Mouse (Mus musculus): ENCODE results near the gene Irf2bp1. TPM values are rescaled to one million over a fixed set of nuclear protein-coding genes. Genes with fewer than 3 reads are reported as not detected.

The Irf2bp1 gene
- polyA plus RNA-seq, 1 experiment from 2014 or later, result 32.4 TPM

- H3K27me3 ChIP-seq (ENCODE audit: control insufficient read depth, insufficient read depth, low read length), result no peaks in the 10 kb centered on the region
- ATAC-seq (ENCODE audit: low FRiP score) (no peak), DNase-seq (ENCODE audit: low spot score) (no peak)
- WGBS, result 22% methylated on average over 4 of the region's 4 CpGs
- no peak overlapping the region for H3K9ac ChIP-seq
- H3K9me3 ChIP-seq (ENCODE audit: control insufficient read depth, low read length), result no peaks in the 10 kb centered on the region
- peaks cover 81% of the 10 kb centered on the region for H3K36me3 ChIP-seq (replicated peaks; ENCODE audit: control insufficient read depth, insufficient read depth)
- no peak overlapping the region for H3K4me2 ChIP-seq (replicated peaks)
- H3K27ac ChIP-seq, result no peak overlapping the region
- H3K4me1 ChIP-seq (replicated peaks; ENCODE audit: control insufficient read depth, insufficient read depth, low read length), result no peaks in the 10 kb centered on the region
- H3K4me3 ChIP-seq (replicated peaks; ENCODE audit: low read length), result no peak overlapping the region
Observed at GRCm38 (mm10) chr7:19031641-19032040, 27.8 kb downstream of the Irf2bp1 start.

DNA sequence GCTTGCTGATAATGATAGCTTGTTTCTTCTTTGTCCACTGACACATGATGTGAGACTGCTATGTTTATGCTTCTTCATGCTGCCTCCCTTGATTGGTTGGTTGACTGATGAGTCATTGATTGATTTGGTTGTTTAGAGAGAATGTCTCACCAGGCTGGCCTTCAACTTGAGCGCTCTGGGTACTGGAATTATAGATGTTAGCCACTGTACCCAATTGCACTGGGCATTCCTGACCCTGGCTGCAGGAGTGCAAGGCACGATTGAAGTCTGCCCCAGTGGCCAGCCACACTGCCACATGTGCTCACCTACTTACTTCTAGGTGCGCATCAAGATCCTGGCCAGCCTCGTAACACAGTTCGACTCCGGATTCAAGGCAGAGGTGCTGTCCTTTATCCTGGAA is 40.8 kb downstream of the Irf2bp1 start:
- Histone ChIP-seq H3K27me3 (ENCODE audit: control insufficient read depth, insufficient read depth, low read length) (no peaks in the 10 kb centered on the region), H3K36me3 (replicated peaks; ENCODE audit: control insufficient read depth, insufficient read depth) (peaks cover 99% of the 10 kb centered on the region), H3K4me1 (replicated peaks; ENCODE audit: control insufficient read depth, insufficient read depth, low read length) (no peaks in the 10 kb centered on the region), H3K4me2 (replicated peaks) (no peak overlapping the region), H3K27ac (no peak overlapping the region), H3K9ac (no peak overlapping the region), H3K9me3 (ENCODE audit: control insufficient read depth, low read length) (no peaks in the 10 kb centered on the region), H3K4me3 (replicated peaks; ENCODE audit: low read length) (no peak overlapping the region)
- WGBS, result 96% methylated on average over 6 of the region's 6 CpGs
- no peak for ATAC-seq (ENCODE audit: low FRiP score)
- DNase-seq (ENCODE audit: low spot score), result no peak

DNA sequence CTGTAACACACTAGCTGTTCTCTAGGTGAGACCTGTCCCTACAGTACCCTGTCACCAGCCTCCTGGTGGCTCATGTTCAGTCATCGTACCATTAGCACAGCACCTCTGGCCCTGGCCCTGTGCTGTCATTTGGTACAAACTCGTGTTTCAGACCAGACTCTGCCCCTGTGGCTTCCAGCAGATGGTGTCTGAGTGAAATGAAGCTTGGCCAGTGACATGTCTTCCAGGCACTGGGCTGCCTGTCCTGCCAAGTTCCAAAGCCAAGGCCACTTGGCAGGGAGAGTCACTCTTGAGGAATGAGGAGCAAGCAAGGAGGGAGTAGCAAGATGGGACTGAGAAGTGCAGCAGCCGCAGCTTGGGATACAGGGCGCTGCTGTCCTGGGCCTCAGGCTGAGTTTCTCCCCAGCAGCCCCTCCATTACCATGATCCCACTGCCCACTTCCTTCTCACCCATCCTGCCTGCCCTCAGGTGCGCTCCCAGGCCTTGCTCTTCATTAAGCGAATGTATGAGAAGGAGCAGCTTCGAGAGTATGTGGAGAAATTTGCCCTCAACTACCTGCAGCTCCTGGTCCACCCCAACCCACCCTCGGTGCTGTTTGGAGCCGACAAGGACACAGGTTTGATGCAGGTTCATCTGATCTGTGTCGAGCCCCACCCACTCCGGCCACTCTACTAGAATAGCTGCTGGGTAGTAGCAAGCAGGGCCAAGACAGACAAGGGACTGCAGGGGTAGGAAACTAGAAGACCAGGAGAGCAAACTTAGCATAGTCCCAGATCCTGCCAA is 42.6 kb downstream of the Irf2bp1 start:
- no peaks in the 10 kb centered on the region for H3K9me3 ChIP-seq (ENCODE audit: control insufficient read depth, low read length)
- H3K4me3 ChIP-seq (replicated peaks; ENCODE audit: low read length), result no peak overlapping the region
- no peaks in the 10 kb centered on the region for H3K27me3 ChIP-seq (ENCODE audit: control insufficient read depth, insufficient read depth, low read length)
- H3K4me1 ChIP-seq (replicated peaks; ENCODE audit: control insufficient read depth, insufficient read depth, low read length), result no peaks in the 10 kb centered on the region
- H3K36me3 ChIP-seq (replicated peaks; ENCODE audit: control insufficient read depth, insufficient read depth), result peaks cover 99% of the 10 kb centered on the region
- 92% methylated on average over 11 of the region's 11 CpGs for WGBS
- no peak for ATAC-seq (ENCODE audit: low FRiP score)
- H3K9ac ChIP-seq, result no peak overlapping the region
- no peak overlapping the region for H3K4me2 ChIP-seq (replicated peaks)
- DNase-seq (ENCODE audit: low spot score), result no peak
- no peak overlapping the region for H3K27ac ChIP-seq

- DNase-seq (ENCODE audit: low spot score) (no peak), ATAC-seq (ENCODE audit: low FRiP score) (no peak)
- H3K9ac ChIP-seq, result no peak overlapping the region
- no peaks in the 10 kb centered on the region for H3K27me3 ChIP-seq (ENCODE audit: control insufficient read depth, insufficient read depth, low read length)
- H3K4me2 ChIP-seq (replicated peaks), result no peak overlapping the region
- H3K4me3 ChIP-seq (replicated peaks; ENCODE audit: low read length), result no peak overlapping the region
- peaks cover 96% of the 10 kb centered on the region for H3K36me3 ChIP-seq (replicated peaks; ENCODE audit: control insufficient read depth, insufficient read depth)
- 89% methylated on average over 14 of the region's 14 CpGs for WGBS
- no peak overlapping the region for H3K27ac ChIP-seq
- no peaks in the 10 kb centered on the region for H3K4me1 ChIP-seq (replicated peaks; ENCODE audit: control insufficient read depth, insufficient read depth, low read length)
- no peaks in the 10 kb centered on the region for H3K9me3 ChIP-seq (ENCODE audit: control insufficient read depth, low read length)
Observed at GRCm38 (mm10) chr7:19048006-19048527, 44.2 kb downstream of the Irf2bp1 start.

- no peak for ATAC-seq (ENCODE audit: low FRiP score)
- Histone ChIP-seq H3K27me3 (ENCODE audit: control insufficient read depth, insufficient read depth, low read length) (no peaks in the 10 kb centered on the region), H3K4me1 (replicated peaks; ENCODE audit: control insufficient read depth, insufficient read depth, low read length) (no peaks in the 10 kb centered on the region), H3K9ac (no peak overlapping the region), H3K9me3 (ENCODE audit: control insufficient read depth, low read length) (no peaks in the 10 kb centered on the region), H3K36me3 (replicated peaks; ENCODE audit: control insufficient read depth, insufficient read depth) (peaks cover 85% of the 10 kb centered on the region), H3K4me2 (replicated peaks) (no peak overlapping the region), H3K27ac (no peak overlapping the region), H3K4me3 (replicated peaks; ENCODE audit: low read length) (no peak overlapping the region)
- 93% methylated on average over 5 of the region's 5 CpGs for WGBS
- no peak for DNase-seq (ENCODE audit: low spot score)
Observed at GRCm38 (mm10) chr7:19049252-19049651, 45.4 kb downstream of the Irf2bp1 start.

- 91% methylated on average over 8 of the region's 8 CpGs for WGBS
- Histone ChIP-seq H3K4me2 (replicated peaks) (no peak overlapping the region), H3K27me3 (ENCODE audit: control insufficient read depth, insufficient read depth, low read length) (no peaks in the 10 kb centered on the region), H3K9ac (no peak overlapping the region), H3K36me3 (replicated peaks; ENCODE audit: control insufficient read depth, insufficient read depth) (peaks cover 76% of the 10 kb centered on the region), H3K9me3 (ENCODE audit: control insufficient read depth, low read length) (no peaks in the 10 kb centered on the region), H3K27ac (no peak overlapping the region), H3K4me3 (replicated peaks; ENCODE audit: low read length) (no peak overlapping the region), H3K4me1 (replicated peaks; ENCODE audit: control insufficient read depth, insufficient read depth, low read length) (no peaks in the 10 kb centered on the region)
- DNase-seq (ENCODE audit: low spot score) (no peak), ATAC-seq (ENCODE audit: low FRiP score) (no peak)
Observed at GRCm38 (mm10) chr7:19050172-19050571, 46.3 kb downstream of the Irf2bp1 start.

DNA sequence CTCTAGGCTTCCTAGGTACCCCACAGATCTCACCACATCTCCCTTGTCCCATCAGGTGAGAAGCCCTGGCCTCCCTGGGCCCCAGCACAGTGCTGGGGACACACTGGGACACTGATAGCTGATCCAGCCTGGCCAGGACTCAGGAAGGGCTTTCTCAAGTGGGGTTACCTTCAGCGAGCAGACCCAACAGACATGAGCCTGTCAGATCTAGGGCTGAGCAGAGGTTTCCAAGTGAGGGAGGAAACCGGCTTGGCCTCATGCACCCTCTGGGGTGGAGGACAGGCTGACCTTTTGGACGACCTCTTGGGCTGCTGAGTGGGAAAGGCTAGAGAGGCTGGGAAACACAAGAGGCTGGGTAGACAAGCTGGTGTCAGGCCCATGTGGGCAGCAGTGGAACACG is 47.3 kb downstream of the Irf2bp1 start:
- 75% methylated on average over 4 of the region's 4 CpGs for WGBS
- no peak for ATAC-seq (ENCODE audit: low FRiP score)
- H3K36me3 ChIP-seq (replicated peaks; ENCODE audit: control insufficient read depth, insufficient read depth), result peaks cover 66% of the 10 kb centered on the region

GRCm38 (mm10) chr7:19052345-19053135 is 48.7 kb downstream of the Irf2bp1 start:
- no peak overlapping the region for H3K4me3 ChIP-seq (replicated peaks; ENCODE audit: low read length)
- no peaks in the 10 kb centered on the region for H3K9me3 ChIP-seq (ENCODE audit: control insufficient read depth, low read length)
- no peak overlapping the region for H3K27ac ChIP-seq
- H3K4me1 ChIP-seq (replicated peaks; ENCODE audit: control insufficient read depth, insufficient read depth, low read length), result no peaks in the 10 kb centered on the region
- ATAC-seq (ENCODE audit: low FRiP score) (no peak), DNase-seq (ENCODE audit: low spot score) (no peak)
- 92% methylated on average over 15 of the region's 15 CpGs for WGBS
- no peak overlapping the region for H3K4me2 ChIP-seq (replicated peaks)
- peaks cover 52% of the 10 kb centered on the region for H3K36me3 ChIP-seq (replicated peaks; ENCODE audit: control insufficient read depth, insufficient read depth)
- H3K9ac ChIP-seq, result no peak overlapping the region
- no peaks in the 10 kb centered on the region for H3K27me3 ChIP-seq (ENCODE audit: control insufficient read depth, insufficient read depth, low read length)

More for the DNA sequence above, 47.3 kb downstream of the Irf2bp1 start:
- H3K4me2 ChIP-seq (replicated peaks), result no peak overlapping the region
- H3K9me3 ChIP-seq (ENCODE audit: control insufficient read depth, low read length), result no peaks in the 10 kb centered on the region
- H3K4me3 ChIP-seq (replicated peaks; ENCODE audit: low read length), result no peak overlapping the region
- H3K27ac ChIP-seq, result no peak overlapping the region
- DNase-seq (ENCODE audit: low spot score), result no peak
- H3K4me1 ChIP-seq (replicated peaks; ENCODE audit: control insufficient read depth, insufficient read depth, low read length), result no peaks in the 10 kb centered on the region
- H3K9ac ChIP-seq, result no peak overlapping the region
- no peaks in the 10 kb centered on the region for H3K27me3 ChIP-seq (ENCODE audit: control insufficient read depth, insufficient read depth, low read length)

DNA sequence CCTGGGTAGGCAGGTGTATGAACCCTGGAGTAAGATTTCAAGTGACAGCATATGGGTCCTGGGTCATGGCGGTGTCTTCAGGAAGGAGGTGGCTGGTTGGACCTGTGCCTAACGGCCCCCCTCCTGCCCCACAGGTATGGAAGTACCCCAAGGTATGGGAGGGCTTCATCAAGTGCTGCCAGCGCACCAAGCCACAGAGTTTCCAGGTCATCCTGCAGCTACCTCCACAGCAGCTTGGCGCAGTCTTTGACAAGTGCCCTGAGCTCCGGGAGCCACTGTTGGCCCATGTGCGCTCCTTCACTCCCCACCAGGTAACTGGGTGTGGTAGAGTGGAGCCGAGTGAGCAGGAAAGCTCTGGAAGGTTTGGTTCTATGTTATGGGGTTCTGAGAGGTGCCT is 49.3 kb downstream of the Irf2bp1 start:
- no peak for DNase-seq (ENCODE audit: low spot score)
- Histone ChIP-seq H3K27ac (no peak overlapping the region), H3K27me3 (ENCODE audit: control insufficient read depth, insufficient read depth, low read length) (no peaks in the 10 kb centered on the region), H3K4me1 (replicated peaks; ENCODE audit: control insufficient read depth, insufficient read depth, low read length) (no peaks in the 10 kb centered on the region), H3K9ac (no peak overlapping the region), H3K4me3 (replicated peaks; ENCODE audit: low read length) (no peak overlapping the region), H3K36me3 (replicated peaks; ENCODE audit: control insufficient read depth, insufficient read depth) (peaks cover 46% of the 10 kb centered on the region), H3K9me3 (ENCODE audit: control insufficient read depth, low read length) (no peaks in the 10 kb centered on the region), H3K4me2 (replicated peaks) (no peak overlapping the region)
- WGBS, result 91% methylated on average over 7 of the region's 7 CpGs
- ATAC-seq (ENCODE audit: low FRiP score), result no peak
